Mouse (Mus musculus): Measurements from ENCODE around the gene Notch4. TPM values are rescaled to one million over a fixed set of nuclear protein-coding genes. Genes with fewer than 3 reads are reported as not detected.

Gene Notch4
- total RNA-seq, 2 experiments from 2014 or later: 9.1 to 18.3 TPM

DNA sequence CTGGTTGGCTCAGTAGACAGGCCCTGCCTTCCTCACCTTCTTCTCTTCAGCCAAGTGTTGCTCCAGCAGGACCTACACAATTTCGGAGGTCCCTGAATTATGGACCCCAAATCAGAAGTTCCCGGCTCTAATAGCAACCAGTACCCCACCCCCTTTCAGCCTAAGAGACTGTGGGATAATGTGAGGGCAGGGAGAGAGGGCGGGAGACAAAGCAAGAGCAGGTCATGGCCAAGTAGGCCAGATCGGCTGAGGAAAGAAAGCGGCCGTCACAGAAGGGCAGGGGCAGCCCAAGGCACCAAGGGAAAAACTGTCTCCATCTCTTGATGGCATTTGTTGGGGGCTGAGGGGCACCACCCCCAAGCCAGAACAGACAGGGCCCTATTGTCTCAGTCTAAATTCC is 51.8 kb downstream of the Notch4 start, which contains the start of gene Egfl8:
Gene Egfl8 (minus strand): TSS at position 101 of the 400 bp plus-strand sequence.
- no peak for TF ChIP-seq CTCF (IDR thresholded peaks at IDR 0.05)
- no peak for DNase-seq (ENCODE audit: extremely low spot score in 1 of 2, low spot score in 2 of 2)
- intact Hi-C loops (cut with DNase I): no loop called here
- peak within 1 kb of the TSS; percentile 51; the same call in 1 of the 2 replicates for H3K27ac ChIP-seq
- H3K4me3 ChIP-seq: no peak within 1 kb of the TSS

DNA sequence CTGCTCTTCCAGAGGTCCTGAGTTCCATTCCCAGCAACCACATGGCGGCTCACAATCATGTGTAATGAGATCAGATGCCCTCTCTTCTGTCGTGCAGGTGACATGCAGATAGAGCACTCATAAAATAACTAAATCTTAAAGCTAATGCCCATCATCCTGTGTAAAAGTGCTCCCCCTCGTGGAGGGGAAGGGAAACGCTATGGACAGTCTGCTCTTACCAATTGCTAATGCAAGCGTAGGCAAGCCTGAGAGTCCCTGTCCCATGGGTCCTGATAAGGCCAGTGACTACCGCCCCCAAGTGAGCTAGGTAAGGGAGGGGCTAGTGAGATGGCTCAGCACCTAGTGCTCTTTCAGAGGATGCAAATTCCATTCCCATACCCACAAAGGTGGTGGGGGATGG is 54.9 kb downstream of the Notch4 start:
- intact Hi-C loops (cut with DNase I): loop anchor here (2.0 kb wide), 1 partner anchor 178 kb away; no protein-coding TSS in a partner anchor
- peak; percentile 80 for TF ChIP-seq CTCF (IDR thresholded peaks at IDR 0.05)

DNA sequence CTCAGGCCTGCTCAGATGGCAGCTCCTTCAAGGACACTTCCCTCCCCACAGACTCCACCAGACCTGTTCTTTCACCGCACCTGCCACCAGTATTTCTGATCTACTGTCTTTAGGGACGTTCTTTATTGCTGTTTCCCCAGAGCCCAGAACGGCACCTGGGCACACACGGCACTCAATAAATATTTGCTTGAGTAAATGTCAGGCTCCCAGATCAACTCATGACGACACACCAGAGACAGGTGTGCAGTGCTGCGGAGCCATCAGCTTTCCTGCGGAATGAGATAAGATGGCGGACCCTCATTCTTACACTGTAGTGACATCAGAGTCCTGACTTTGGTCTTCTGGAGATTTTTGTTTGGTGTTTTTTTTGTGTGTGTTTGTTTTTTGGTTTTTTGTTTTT is 56.9 kb downstream of the Notch4 start:
- intact Hi-C loops (cut with DNase I): loop anchor here (10.0 kb wide), 1 partner anchor 624 kb away; the partner anchor contains the start of gene Ddx39b
- no peak overlapping the region for H3K27ac ChIP-seq
- no peak overlapping the region for H3K4me3 ChIP-seq
- no peak for DNase-seq (ENCODE audit: extremely low spot score in 1 of 2, low spot score in 2 of 2)
- TF ChIP-seq CTCF (IDR thresholded peaks at IDR 0.05): no peak

More for the DNA sequence above, 54.9 kb downstream of the Notch4 start:
- Histone ChIP-seq H3K27ac (peak overlapping the region; percentile 44; the same call in 1 of the 2 replicates), H3K4me3 (no peak overlapping the region)
- peak; percentile 62 to 63 for DNase-seq (ENCODE audit: extremely low spot score in 1 of 2, low spot score in 2 of 2)

- intact Hi-C loops (cut with DNase I): loop anchor here (10.0 kb wide), 1 partner anchor 622 kb away; the partner anchor contains the start of gene Ddx39b
Observed at GRCm38 (mm10) chr17:34623161-34623560, 59.1 kb downstream of the Notch4 start.

DNA sequence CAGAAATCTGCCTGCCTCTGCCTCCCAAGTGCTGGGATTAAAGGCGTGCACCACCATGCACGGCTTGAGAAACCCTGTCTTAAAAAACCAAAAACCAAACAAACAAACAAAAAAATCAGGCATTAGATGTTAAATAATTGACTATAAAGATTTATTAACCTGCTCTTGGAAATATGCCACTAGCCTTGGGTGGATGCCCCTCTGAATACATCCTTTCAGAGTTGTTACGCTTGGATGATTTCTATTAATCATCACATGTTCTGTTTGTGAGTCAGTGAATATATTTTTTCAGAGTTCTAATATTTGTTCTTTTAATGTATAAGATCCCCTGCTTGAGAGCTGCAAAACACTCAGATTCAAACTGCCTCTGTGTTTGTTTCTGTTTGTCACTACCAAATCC is 60.9 kb downstream of the Notch4 start:
- no peak for DNase-seq (ENCODE audit: extremely low spot score in 1 of 2, low spot score in 2 of 2)
- intact Hi-C loops (cut with DNase I): loop anchor here (10.0 kb wide), 1 partner anchor 620 kb away; the partner anchor contains the start of gene Ddx39b
- TF ChIP-seq CTCF (IDR thresholded peaks at IDR 0.05): no peak
- Histone ChIP-seq H3K27ac (no peak overlapping the region), H3K4me3 (no peak overlapping the region)

More at GRCm38 (mm10) chr17:34623161-34623560, 59.1 kb downstream of the Notch4 start:
- no peak overlapping the region for H3K27ac ChIP-seq
- DNase-seq (ENCODE audit: extremely low spot score in 1 of 2, low spot score in 2 of 2): no peak
- TF ChIP-seq CTCF (IDR thresholded peaks at IDR 0.05): peak; percentile 38
- no peak overlapping the region for H3K4me3 ChIP-seq

DNA sequence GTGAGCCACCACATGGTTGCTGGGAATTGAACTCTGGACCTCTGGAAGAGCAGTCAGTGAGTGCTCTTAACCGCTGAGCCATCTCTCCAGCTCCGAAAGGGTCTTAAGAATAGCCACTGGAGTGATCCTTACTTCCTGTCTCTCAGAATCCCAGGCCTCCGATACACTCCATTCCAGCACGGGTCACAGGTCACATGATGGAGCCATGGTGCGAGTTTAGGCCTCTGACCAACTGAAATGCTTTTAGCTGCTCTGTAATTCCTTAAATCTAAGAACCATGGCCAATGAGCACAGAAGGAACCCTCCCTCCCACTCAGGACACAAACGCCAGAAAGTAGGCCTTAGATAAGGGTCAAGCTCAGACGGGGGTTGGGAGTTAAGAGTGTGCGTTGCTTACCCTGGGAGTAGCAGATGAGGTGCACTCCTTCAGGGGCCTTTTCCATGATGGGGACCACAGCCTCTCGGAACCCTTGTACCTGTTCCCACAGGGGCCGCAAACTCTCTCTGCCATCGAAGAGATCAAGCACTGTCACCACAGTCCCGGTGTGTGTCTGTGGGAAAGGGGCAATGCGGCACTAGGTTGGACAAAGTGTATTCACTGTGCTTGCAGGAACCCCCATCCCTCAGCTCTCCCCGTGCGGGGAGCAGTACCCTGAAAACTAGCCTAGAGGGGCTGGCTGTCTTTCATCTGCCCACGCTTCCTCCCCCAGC is 62.1 kb downstream of the Notch4 start:
- DNase-seq (ENCODE audit: extremely low spot score in 1 of 2, low spot score in 2 of 2): no peak
- Histone ChIP-seq H3K27ac (peak overlapping the region; percentile 97), H3K4me3 (peak overlapping the region; percentile 68)
- intact Hi-C loops (cut with DNase I): loop anchor here (10.0 kb wide), 1 partner anchor 619 kb away; the partner anchor contains the start of gene Ddx39b
- TF ChIP-seq CTCF (IDR thresholded peaks at IDR 0.05): no peak

GRCm38 (mm10) chr17:34626773-34627092 is 62.7 kb downstream of the Notch4 start:
- H3K4me3 ChIP-seq: peak overlapping the region; percentile 68
- DNase-seq (ENCODE audit: extremely low spot score in 1 of 2, low spot score in 2 of 2): no peak
- H3K27ac ChIP-seq: peak overlapping the region; percentile 97
- peak; percentile 48 for TF ChIP-seq CTCF (IDR thresholded peaks at IDR 0.05)
- intact Hi-C loops (cut with DNase I): loop anchor here (1.0 to 10.0 kb wide), 2 partner anchors 18 to 618 kb away; partner anchors contain the start of genes Ddx39b and Fkbpl

DNA sequence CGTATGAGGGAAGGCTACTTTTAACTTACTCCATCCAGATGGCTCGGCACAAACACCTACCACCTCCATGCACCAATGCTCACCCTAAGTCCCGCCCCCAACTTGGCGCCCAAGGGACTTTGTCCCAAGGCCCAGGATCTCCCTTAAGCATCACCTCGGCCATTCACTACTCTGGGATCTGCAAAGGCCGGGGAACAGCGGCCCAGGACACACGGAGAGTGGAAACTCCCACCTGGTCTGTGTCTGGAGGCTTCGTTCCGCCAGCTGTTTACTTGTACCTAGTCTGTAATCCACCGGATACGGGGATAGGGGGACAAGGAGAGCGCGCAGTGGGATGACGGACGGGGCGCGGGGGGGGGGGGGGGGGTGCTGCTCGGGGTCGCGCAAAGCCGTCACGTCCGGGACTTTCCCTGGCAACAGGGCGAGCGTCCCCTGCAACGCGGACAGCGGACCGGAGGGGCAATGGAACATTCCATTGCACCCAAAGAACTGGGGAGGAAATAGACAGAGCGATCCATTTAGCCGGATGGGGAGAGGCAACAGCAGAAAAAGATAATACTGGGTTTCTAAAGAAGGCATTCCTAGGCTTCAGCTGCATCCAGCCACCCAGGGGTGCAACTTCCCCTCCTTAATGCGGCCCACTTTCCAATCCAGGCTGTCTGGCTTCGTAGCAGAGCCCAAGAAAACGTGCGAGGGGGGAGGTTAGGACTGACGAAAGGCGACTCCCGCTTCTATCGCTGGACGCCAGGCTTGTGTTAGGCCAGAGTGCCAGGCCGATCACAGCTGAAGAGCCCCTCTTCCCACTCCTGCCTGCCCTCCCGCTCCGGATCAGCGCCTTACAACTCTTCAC is 63.2 kb downstream of the Notch4 start:
- Histone ChIP-seq H3K27ac (peak overlapping the region; percentile 97), H3K4me3 (peak overlapping the region; percentile 68)
- intact Hi-C loops (cut with DNase I): loop anchor here (1.0 to 10.0 kb wide), 2 partner anchors 17 to 617 kb away; partner anchors contain the start of genes Ddx39b and Fkbpl
- TF ChIP-seq CTCF (IDR thresholded peaks at IDR 0.05): no peak
- peak; percentile 83 to 87 for DNase-seq (ENCODE audit: extremely low spot score in 1 of 2, low spot score in 2 of 2)

- DNase-seq (ENCODE audit: extremely low spot score in 1 of 2, low spot score in 2 of 2): peak; percentile 53
- Histone ChIP-seq H3K4me3 (peak within 1 kb of the TSS; percentile 68), H3K27ac (peak within 1 kb of the TSS; percentile 97)
- intact Hi-C loops (cut with DNase I): loop anchor here (1.0 to 10.0 kb wide), 2 partner anchors 16 to 617 kb away; partner anchors contain the start of genes Ddx39b and Fkbpl
- no peak for TF ChIP-seq CTCF (IDR thresholded peaks at IDR 0.05)
Observed at GRCm38 (mm10) chr17:34627943-34628643, 64.0 kb downstream of the Notch4 start, which contains the start of gene Ppt2. Gene Ppt2, minus strand, starts transcription at chr17:34628510.

GRCm38 (mm10) chr17:34628644-34628967 is 64.5 kb downstream of the Notch4 start:
- TF ChIP-seq CTCF (IDR thresholded peaks at IDR 0.05): no peak
- Histone ChIP-seq H3K27ac (peak overlapping the region; percentile 97), H3K4me3 (peak overlapping the region; percentile 68)
- intact Hi-C loops (cut with DNase I): loop anchor here (10.0 kb wide), 1 partner anchor 616 kb away; the partner anchor contains the start of gene Ddx39b
- DNase-seq (ENCODE audit: extremely low spot score in 1 of 2, low spot score in 2 of 2): no peak

- DNase-seq (ENCODE audit: extremely low spot score in 1 of 2, low spot score in 2 of 2): peak; percentile 60 to 67
- Histone ChIP-seq H3K4me3 (peak within 1 kb of the TSS; percentile 68), H3K27ac (peak within 1 kb of the TSS; percentile 97)
- TF ChIP-seq CTCF (IDR thresholded peaks at IDR 0.05): no peak
- intact Hi-C loops (cut with DNase I): loop anchor here (10.0 kb wide), 1 partner anchor 616 kb away; the partner anchor contains the start of gene Ddx39b
Observed at GRCm38 (mm10) chr17:34629221-34629751, 65.2 kb downstream of the Notch4 start, which contains the start of gene Prrt1. Gene Prrt1, plus strand, starts transcription at chr17:34629533.
